Mouse (Mus musculus) liver, postnatal 0 days (tissue): ENCODE measurements around the gene Xylt1.

Experiments used
- CTCF ChIP-seq: sonication (generic); IDR thresholded peaks from 2 replicates; pipeline ENCODE4 v1.5.1; 2016; ENCODE audit warnings: antibody characterized with exemption, low read depth
- EP300 ChIP-seq: IDR thresholded peaks from 2 replicates; pipeline ENCODE4 v1.6.1; 2016; ENCODE audit warnings: antibody characterized with exemption, low read depth, mild to moderate bottlenecking

DNA sequence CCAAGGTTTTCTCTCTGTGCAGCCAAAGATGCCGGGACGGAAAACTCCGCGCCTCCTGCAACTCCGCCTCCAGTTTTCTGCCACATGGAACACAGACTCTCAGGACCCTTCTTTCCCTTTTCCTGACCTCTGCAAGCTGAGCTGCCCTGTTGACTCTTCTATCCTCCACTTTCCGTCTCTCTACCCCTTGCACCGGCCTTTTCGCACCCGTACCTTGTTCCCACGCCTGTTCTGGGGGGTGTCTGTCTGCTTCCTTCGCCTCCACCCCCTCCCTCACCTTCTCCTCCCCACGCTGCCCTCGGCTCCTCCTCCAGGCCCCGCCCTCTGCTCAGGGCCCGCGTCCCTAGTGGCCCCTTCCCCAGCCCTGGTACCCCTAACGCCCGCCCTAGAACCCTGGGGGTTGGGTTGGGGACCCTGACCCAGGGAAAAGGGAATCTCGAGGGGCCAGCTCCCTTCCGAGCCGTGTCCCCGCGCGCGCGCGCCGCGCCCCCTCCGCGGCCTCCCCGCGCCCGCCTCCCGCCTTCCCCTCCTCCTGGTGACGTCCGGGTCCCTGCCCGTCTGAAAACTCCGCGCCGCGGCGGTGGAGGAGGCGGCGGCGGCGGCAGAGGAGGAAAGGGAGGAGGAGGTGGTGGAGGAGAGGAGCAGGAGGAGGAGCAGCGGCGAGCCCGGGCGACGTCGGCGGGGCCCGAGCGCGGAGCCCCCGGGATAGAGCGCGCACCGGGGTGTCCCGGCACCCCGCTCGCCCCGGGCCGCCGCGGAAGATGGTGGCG lies at the start of gene Xylt1:
- TF ChIP-seq CTCF (no peak), EP300 (no peak)
